Mouse (Mus musculus) stomach, postnatal 0 days (tissue): ENCODE measurements at regions not wholly inside any gene's neighbourhood (a gene's known extent, or its start where the extent isn't known, plus 50 kb on each side); places are given as distances from the start of the nearest gene placed in this dataset.

Source experiments
- ATAC-seq: fragments of 200-750 bp; cut with Nextera tagmentation; 2 replicates; pipeline ENCODE4 v1.8.0; 2017; ENCODE audit not compliant: low FRiP score, low TSS enrichment
- DNase-seq: peaks from one replicate; pipeline ENCODE4 v3.0.0-alpha.2; 2016; ENCODE audit warnings: low spot score
- H3K27ac ChIP-seq: fragments of 300-500 bp; sonication (generic); replicated peaks from 2 replicates; pipeline ENCODE4 v1.5.1; 2014; ENCODE audit warnings: mild to moderate bottlenecking, control low read depth
- H3K27me3 ChIP-seq: fragments of 300-500 bp; sonication (generic); 2 replicates; pipeline ENCODE4 v1.6.1; 2014; ENCODE audit warnings: low read length; ENCODE audit not compliant: control insufficient read depth, insufficient read depth
- H3K36me3 ChIP-seq: fragments of 300-500 bp; sonication (generic); 2 replicates; pipeline ENCODE4 v1.6.1; 2014; ENCODE audit warnings: low read length, mixed read lengths; ENCODE audit not compliant: control insufficient read depth, insufficient read depth
- H3K4me1 ChIP-seq: fragments of 300-500 bp; sonication (generic); replicated peaks from 2 replicates; pipeline ENCODE4 v1.6.1; 2014; ENCODE audit warnings: antibody characterized with exemption; ENCODE audit not compliant: control insufficient read depth, insufficient read depth
- H3K4me2 ChIP-seq: fragments of 300-500 bp; sonication (generic); replicated peaks from 2 replicates; pipeline ENCODE4 v1.6.1; 2014; ENCODE audit warnings: low read depth, mild to moderate bottlenecking, control low read depth, moderate library complexity
- H3K4me3 ChIP-seq: fragments of 300-500 bp; sonication (generic); 2 replicates; pipeline ENCODE4 v1.5.1; 2014; ENCODE audit warnings: low read depth, low read length, control low read depth
- H3K9ac ChIP-seq: fragments of 300-500 bp; sonication (generic); 2 replicates; pipeline ENCODE4 v1.6.1; 2014; ENCODE audit warnings: mild to moderate bottlenecking, low read length, control low read depth, mixed read lengths
- H3K9me3 ChIP-seq: fragments of 300-500 bp; sonication (generic); 2 replicates; pipeline ENCODE4 v1.6.1; 2016; ENCODE audit warnings: low read length; ENCODE audit not compliant: control insufficient read depth
- CTCF ChIP-seq: IDR thresholded peaks from 2 replicates; pipeline ENCODE4 v1.5.1; 2016; ENCODE audit warnings: antibody characterized with exemption, low read depth, mild to moderate bottlenecking, moderate library complexity
- EP300 ChIP-seq: optimal IDR thresholded peaks from 2 replicates; pipeline ENCODE3; 2016; ENCODE audit warnings: antibody characterized with exemption
- WGBS: fragments of 180-500 bp; shearing (Covaris S2); extraction: QIAGEN DNeasy Blood & Tissue Kit; methylation state at CpG from one replicate; pipeline ENCODE4 v1.1.7; 2014; 5-methylcytosine and 5-hydroxymethylcytosine counted together

DNA sequence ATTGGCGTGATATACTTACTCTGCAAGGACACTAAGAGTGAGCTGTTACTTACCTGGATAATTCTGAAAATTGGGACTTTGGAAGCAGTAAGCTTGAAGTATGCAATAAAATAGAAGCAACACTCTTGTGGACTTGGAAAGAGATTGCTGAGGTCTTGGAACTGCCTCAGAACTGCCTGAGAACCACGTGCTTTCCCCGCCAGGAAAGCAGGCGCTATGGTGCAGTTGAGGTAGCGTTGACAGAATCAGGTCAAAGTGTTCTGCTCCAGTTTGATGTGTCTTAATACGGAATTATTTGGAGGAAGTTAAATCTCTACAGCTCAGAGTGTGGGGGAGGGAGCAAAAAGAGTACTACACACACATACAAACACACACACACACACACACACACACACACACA lies 102.8 kb upstream of the Gm11146 start:
- H3K4me3 ChIP-seq: no peak overlapping the region
- no peaks in the 10 kb centered on the region for H3K4me1 ChIP-seq
- H3K36me3 ChIP-seq: no peaks in the 10 kb centered on the region
- no peak for TF ChIP-seq CTCF
- TF ChIP-seq EP300: no peak
- H3K27ac ChIP-seq: no peak overlapping the region
- H3K9ac ChIP-seq: no peak overlapping the region
- ATAC-seq (no peak), DNase-seq (no peak)
- H3K27me3 ChIP-seq: no peaks in the 10 kb centered on the region
- H3K4me2 ChIP-seq: no peak overlapping the region
- no peaks in the 10 kb centered on the region for H3K9me3 ChIP-seq
- 76% methylated on average over 6 of the region's 6 CpGs for WGBS

DNA sequence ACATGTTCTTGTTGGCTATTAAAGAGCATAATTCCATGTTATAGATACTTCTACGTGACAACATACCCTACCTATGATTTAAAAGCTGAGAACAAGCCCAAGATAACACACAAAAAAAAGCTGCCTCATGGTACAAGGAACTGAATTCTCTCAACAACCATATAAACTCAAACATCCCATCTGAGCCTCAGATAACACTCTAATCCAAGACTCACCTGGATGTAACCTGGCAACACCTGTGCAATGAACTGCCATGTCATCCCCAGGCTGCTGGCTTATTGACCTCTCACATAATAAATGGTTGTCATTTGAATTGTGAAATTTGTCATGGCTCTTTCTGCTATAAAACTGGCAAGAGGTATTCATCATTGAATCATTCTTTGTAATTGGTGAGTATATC lies 93.5 kb upstream of the Gm11146 start:
- H3K36me3 ChIP-seq: no peaks in the 10 kb centered on the region
- DNase-seq (no peak), ATAC-seq (no peak)
- no peaks in the 10 kb centered on the region for H3K9me3 ChIP-seq
- WGBS: 69% methylated on average over 1 of the region's 1 CpGs
- TF ChIP-seq CTCF (no peak), EP300 (no peak)
- no peaks in the 10 kb centered on the region for H3K4me1 ChIP-seq
- H3K4me2 ChIP-seq: no peak overlapping the region
- H3K27ac ChIP-seq: no peak overlapping the region
- H3K4me3 ChIP-seq: no peak overlapping the region
- H3K27me3 ChIP-seq: no peaks in the 10 kb centered on the region
- H3K9ac ChIP-seq: no peak overlapping the region

GRCm38 (mm10) chr16:77687056-77687839 lies 85.4 kb upstream of the Gm11146 start:
- no peak overlapping the region for H3K9ac ChIP-seq
- H3K9me3 ChIP-seq: no peaks in the 10 kb centered on the region
- H3K4me3 ChIP-seq: no peak overlapping the region
- no peaks in the 10 kb centered on the region for H3K4me1 ChIP-seq
- no peak; the same call in 1 of the 2 replicates for ATAC-seq
- WGBS: 73% methylated on average over 4 of the region's 4 CpGs
- H3K27ac ChIP-seq: no peak overlapping the region
- H3K4me2 ChIP-seq: no peak overlapping the region
- H3K27me3 ChIP-seq: no peaks in the 10 kb centered on the region
- no peaks in the 10 kb centered on the region for H3K36me3 ChIP-seq
- DNase-seq: no peak
- TF ChIP-seq EP300 (no peak), CTCF (no peak)

- DNase-seq: no peak
- H3K4me3 ChIP-seq: no peak overlapping the region
- no peaks in the 10 kb centered on the region for H3K27me3 ChIP-seq
- WGBS: 73% methylated on average over 5 of the region's 5 CpGs
- TF ChIP-seq CTCF: no peak
- no peak for TF ChIP-seq EP300
- H3K4me1 ChIP-seq: no peaks in the 10 kb centered on the region
- no peak overlapping the region for H3K9ac ChIP-seq
- no peaks in the 10 kb centered on the region for H3K36me3 ChIP-seq
- no peaks in the 10 kb centered on the region for H3K9me3 ChIP-seq
- no peak for ATAC-seq
- H3K4me2 ChIP-seq: no peak overlapping the region
- H3K27ac ChIP-seq: no peak overlapping the region
Observed at GRCm38 (mm10) chr16:77685651-77686190, 83.8 kb upstream of the Gm11146 start.

DNA sequence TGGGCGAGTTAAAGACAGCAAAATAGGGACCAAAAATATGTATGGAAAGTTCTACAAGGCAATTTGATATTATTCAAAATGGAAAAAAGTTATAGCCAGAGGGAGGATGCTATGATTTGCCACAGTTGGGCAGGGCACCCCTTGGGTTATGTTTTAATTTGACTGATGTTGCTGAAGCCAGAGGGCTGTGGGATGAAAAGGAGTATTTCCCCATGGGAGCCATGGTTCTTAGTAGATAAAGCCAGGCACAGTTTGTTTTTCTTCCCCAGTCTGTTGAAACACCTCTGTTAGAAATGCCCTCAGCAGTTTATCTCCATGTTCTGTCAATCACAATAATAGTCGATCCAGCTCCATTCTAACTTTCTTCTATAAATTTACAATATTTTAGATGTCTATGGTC lies 82.6 kb upstream of the Gm11146 start:
- H3K4me1 ChIP-seq: no peaks in the 10 kb centered on the region
- no peak overlapping the region for H3K4me2 ChIP-seq
- no peak for DNase-seq
- 76% methylated on average over 2 of the region's 2 CpGs for WGBS
- H3K9ac ChIP-seq: no peak overlapping the region
- no peaks in the 10 kb centered on the region for H3K36me3 ChIP-seq
- no peaks in the 10 kb centered on the region for H3K9me3 ChIP-seq
- no peak overlapping the region for H3K4me3 ChIP-seq
- no peaks in the 10 kb centered on the region for H3K27me3 ChIP-seq
- TF ChIP-seq CTCF (no peak), EP300 (no peak)
- ATAC-seq: no peak
- H3K27ac ChIP-seq: no peak overlapping the region

- no peaks in the 10 kb centered on the region for H3K4me1 ChIP-seq
- no peaks in the 10 kb centered on the region for H3K36me3 ChIP-seq
- no peaks in the 10 kb centered on the region for H3K27me3 ChIP-seq
- no peak for TF ChIP-seq EP300
- TF ChIP-seq CTCF: no peak
- no peak overlapping the region for H3K4me3 ChIP-seq
- no peak overlapping the region for H3K9ac ChIP-seq
- H3K9me3 ChIP-seq: no peaks in the 10 kb centered on the region
- H3K27ac ChIP-seq: no peak overlapping the region
- 85% methylated on average over 2 of the region's 2 CpGs for WGBS
- ATAC-seq (no peak), DNase-seq (no peak)
- H3K4me2 ChIP-seq: no peak overlapping the region
Observed at GRCm38 (mm10) chr16:77679234-77679633, 77.3 kb upstream of the Gm11146 start.
